Mouse (Mus musculus) bone marrow macrophage, adult 2 months (primary cell): ENCODE measurements around the gene Spaca3.

ENCODE experiments used
- CTCF ChIP-seq: IDR thresholded peaks from 2 replicates; pipeline ENCODE4 v1.5.1; 2012; ENCODE audit warnings: low read depth, mild to moderate bottlenecking, low read length, moderate library complexity
- POLR2A ChIP-seq: IDR thresholded peaks from 2 replicates; pipeline ENCODE4 v1.6.1; 2012; ENCODE audit warnings: mild to moderate bottlenecking, low read depth, low read length, borderline replicate concordance

GRCm38 (mm10) chr11:80835395-80835794, 22.8 kb upstream of the Spaca3 start:
- TF ChIP-seq CTCF (no peak), POLR2A (no peak)
